Comparison of ENCODE assay signal across 9 mouse cellular contexts in the genomic region with DNA sequence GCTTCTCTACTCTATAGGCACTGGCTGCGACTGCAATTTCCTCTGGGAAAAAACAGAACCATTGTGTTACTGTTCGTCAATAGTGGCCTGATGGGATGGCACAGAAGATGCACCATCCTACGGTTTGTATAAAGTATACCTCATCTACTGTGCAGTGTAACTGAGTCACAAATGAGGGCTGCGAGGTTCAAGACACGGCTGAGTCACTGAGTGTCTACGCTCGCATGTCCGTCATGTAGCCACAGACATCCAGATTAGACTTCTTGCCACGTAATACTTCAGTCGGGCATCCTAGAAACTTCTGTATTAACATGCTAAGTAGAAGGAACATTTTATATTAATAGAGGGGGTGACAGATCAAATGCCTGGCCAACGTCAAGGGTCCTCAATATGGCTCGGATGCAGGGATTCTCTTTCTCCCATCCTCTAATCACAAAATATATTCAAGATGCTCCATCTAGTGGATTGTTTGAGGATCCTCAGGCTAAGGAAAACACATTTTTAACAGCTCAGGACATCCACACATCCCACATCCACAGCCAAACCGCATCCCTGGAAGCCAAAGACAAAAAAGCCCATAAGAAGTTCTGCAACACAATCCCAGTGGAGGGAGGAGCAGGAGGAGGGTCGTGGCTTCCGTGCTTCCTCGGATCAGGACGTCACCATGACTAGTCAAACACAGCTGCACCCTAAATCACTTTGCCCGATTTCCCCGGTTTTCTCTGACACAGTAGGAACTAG. TPM values are rescaled to one million over a fixed set of nuclear protein-coding genes. Genes with fewer than 3 reads are reported as not detected.
A peak's percentile ranks its signal among the peaks of the same experiment; 100 is the strongest.
DNase-seq lines count a peak whose midpoint lies in the region; ATAC-seq lines count a peak whose summit lies in the region.
"Had no signal": no experiment of that assay in that cellular context is flagged by ENCODE, and none has a peak within 500 bp of the region (broad histone marks: within the 10 kb centered on the region; RNA-seq: fewer than 3 reads in every experiment).

No protein-coding gene starts in this region.

- no peak for ATAC-seq in heart, embryonic 11.5 days (replicated peaks; ENCODE audit: insufficient number of reproducible peaks, low FRiP score, low TSS enrichment)
- ATAC-seq in megakaryocyte-erythroid progenitor cell, adult 5-6 weeks (replicated peaks; ENCODE audit: low FRiP score, low TSS enrichment, poor library complexity, severe bottlenecking), result peak; percentile 26; the same call in 1 of the 2 replicates

- no peak overlapping the region for H3K4me3 ChIP-seq in heart, embryonic 11.5 days (ENCODE audit: low read depth, low read length)
- H3K4me3 ChIP-seq: erythroblast, embryonic 14.5 days had no signal

- H3K4me1 ChIP-seq in heart, embryonic 11.5 days (ENCODE audit: control insufficient read depth, insufficient read depth, low read length), result no peaks in the 10 kb centered on the region

- no peaks in the 10 kb centered on the region for H3K9me3 ChIP-seq in heart, embryonic 11.5 days (replicated peaks; ENCODE audit: control insufficient read depth, low read length)

- no peaks in the 10 kb centered on the region for H3K36me3 ChIP-seq in heart, embryonic 11.5 days (ENCODE audit: control insufficient read depth, insufficient read depth, low read length)

- no peak overlapping the region for H3K27ac ChIP-seq in heart, embryonic 11.5 days (ENCODE audit: low read depth, low read length)

- 71% methylated on average over 19 of the region's 19 CpGs for WGBS in heart, embryonic 11.5 days (ENCODE audit: insufficient replicate concordance)

- no peaks in the 10 kb centered on the region for H3K27me3 ChIP-seq in heart, embryonic 11.5 days (ENCODE audit: control insufficient read depth, insufficient read depth, low read length)

- no peak overlapping the region for H3K4me2 ChIP-seq in heart, embryonic 11.5 days

- DNase-seq in heart, adult 9 months (ENCODE audit: low spot score in 2 of 2), result peak; percentile 13 to 30
- DNase-seq in 3134 (ENCODE audit: extremely low read depth, insufficient read length, low spot score), result peak; percentile 57
- peak; percentile 40 for DNase-seq in embryo, embryonic 10.5 days (ENCODE audit: low spot score)
- DNase-seq in thymus, adult 18-20 months, result no peak
- DNase-seq in right cerebral cortex, postnatal 10 days (ENCODE audit: low spot score in 2 of 2), result no peak
- DNase-seq in right cerebral cortex, postnatal 36 days (ENCODE audit: low spot score in 2 of 2), result no peak

- no peak overlapping the region for H3K9ac ChIP-seq in heart, embryonic 11.5 days (ENCODE audit: low read depth, low read length)

RNA-seq across cellular contexts. Expression of gene Dock9, which starts 44.8 kb away (rescaled TPM):
- 6.7 and 7.0 TPM in 2 replicates for polyA plus RNA-seq in heart, embryonic 11.5 days (2014; fragmentation: Nextera tagmentation; extraction: Ambion mirVana)
- 4.4 and 17.7 TPM in 2 replicates for total RNA-seq in megakaryocyte-erythroid progenitor cell, adult 5-6 weeks (2014; fragmentation: Nextera tagmentation)
- 4.0 and 6.6 TPM in 2 replicates for total RNA-seq in megakaryocyte-erythroid progenitor cell, adult 5-6 weeks (2017)

Comparison
In these comparisons a context has a peak if more than half of its experiments do, and no peak if none do; other contexts are left out.
1. DNase-seq: peak in heart, adult 9 months (2 of 2), 3134 (single experiment) and embryo, embryonic 10.5 days (single experiment); none in thymus, adult 18-20 months (0 of 2), right cerebral cortex, postnatal 10 days (0 of 2) and right cerebral cortex, postnatal 36 days (0 of 2).